Mouse (Mus musculus) liver, adult 2 months (tissue): ENCODE data around the gene Myo5c. TPM values are rescaled to one million over a fixed set of nuclear protein-coding genes. Genes with fewer than 3 reads are reported as not detected.

Experiments used
- DNase-seq: peaks from one replicate; pipeline ENCODE4 v3.0.0-alpha.2; 2011; ENCODE audit warnings: low read depth, low spot score; ENCODE audit errors: extremely low read depth
- H3K27ac ChIP-seq: fragments of 200-500 bp; replicated peaks from 2 replicates; pipeline ENCODE4 v1.5.1; 2012; ENCODE audit warnings: low read depth, mild to moderate bottlenecking, control low read depth, inconsistent platforms, low read length; ENCODE audit not compliant: insufficient read depth
- H3K27me3 ChIP-seq: fragments of 200-500 bp; 2 replicates; pipeline ENCODE4 v1.6.1; 2012; ENCODE audit warnings: mild to moderate bottlenecking, moderate library complexity, low read length, inconsistent platforms; ENCODE audit not compliant: control insufficient read depth, insufficient read depth
- H3K36me3 ChIP-seq: fragments of 200-500 bp; 2 replicates; pipeline ENCODE4 v1.6.1; 2012; ENCODE audit warnings: low read length, inconsistent platforms; ENCODE audit not compliant: control insufficient read depth, insufficient read depth
- H3K4me1 ChIP-seq: fragments of 200-500 bp; 2 replicates; pipeline ENCODE4 v1.6.1; 2011; ENCODE audit warnings: low read length; ENCODE audit not compliant: control insufficient read depth, insufficient read depth
- H3K4me3 ChIP-seq: fragments of 200-500 bp; 2 replicates; pipeline ENCODE4 v1.5.1; 2011; ENCODE audit warnings: low read depth, mild to moderate bottlenecking, control low read depth, low read length, moderate library complexity; ENCODE audit not compliant: insufficient read depth
- H3K79me2 ChIP-seq: fragments of 200-500 bp; 2 replicates; pipeline ENCODE4 v1.6.1; 2012; ENCODE audit warnings: inconsistent platforms, mild to moderate bottlenecking, low read length, moderate library complexity; ENCODE audit not compliant: control insufficient read depth, insufficient read depth
- H3K9ac ChIP-seq: fragments of 200-500 bp; 2 replicates; pipeline ENCODE4 v1.6.1; 2012; ENCODE audit warnings: low read depth, mild to moderate bottlenecking, control low read depth, inconsistent platforms, low read length
- CTCF ChIP-seq: fragments of 200-500 bp; IDR thresholded peaks from 2 replicates; pipeline ENCODE4 v1.5.1; 2011; ENCODE audit warnings: low read depth, low read length, control low read depth
- POLR2A ChIP-seq: fragments of 200-500 bp; IDR thresholded peaks from 2 replicates; pipeline ENCODE4 v1.6.1; 2011; ENCODE audit warnings: low read length, control low read depth; ENCODE audit not compliant: insufficient read depth; ENCODE audit errors: extremely low read depth
- WGBS: fragments of 180-500 bp; shearing (Covaris S2); methylation state at CpG from one replicate; pipeline ENCODE4 v1.1.7; 2018; 5-methylcytosine and 5-hydroxymethylcytosine counted together
- polyA plus RNA-seq: library from polyadenylated mRNA; depleted of rRNA; stranded (reverse); fragments of >200 nt; gene quantifications from 2 replicates; pipeline ENCODE4 v1.2.3, GENCODE M21; 2012
- total RNA-seq: library from RNA; depleted of rRNA; stranded (reverse); fragments of >200 nt; gene quantifications from 2 replicates; pipeline ENCODE4 v1.2.3, GENCODE M21; 2014

Gene Myo5c
- total and polyA plus RNA-seq, 2 experiments: 0.12 to 0.18 TPM

- Histone ChIP-seq H3K27ac (no peak overlapping the region), H3K9ac (no peak overlapping the region), H3K4me3 (no peak overlapping the region), H3K4me1 (no peaks in the 10 kb centered on the region), H3K27me3 (no peaks in the 10 kb centered on the region), H3K79me2 (no peaks in the 10 kb centered on the region), H3K36me3 (no peaks in the 10 kb centered on the region)
- TF ChIP-seq POLR2A (no peak), CTCF (no peak)
- DNase-seq: no peak
- 69% methylated on average over 13 of the region's 13 CpGs for WGBS
These were observed 22.6 kb downstream of the Myo5c start for GRCm38 (mm10) chr9:75254196-75254955.

GRCm38 (mm10) chr9:75255820-75256545 is 24.2 kb downstream of the Myo5c start:
- H3K36me3 ChIP-seq: no peaks in the 10 kb centered on the region
- no peak overlapping the region for H3K9ac ChIP-seq
- H3K4me3 ChIP-seq: no peak overlapping the region
- H3K27ac ChIP-seq: no peak overlapping the region
- H3K27me3 ChIP-seq: no peaks in the 10 kb centered on the region
- TF ChIP-seq CTCF (no peak), POLR2A (no peak)
- no peak for DNase-seq
- H3K79me2 ChIP-seq: no peaks in the 10 kb centered on the region
- WGBS: 88% methylated on average over 14 of the region's 14 CpGs
- no peaks in the 10 kb centered on the region for H3K4me1 ChIP-seq

GRCm38 (mm10) chr9:75258792-75259191 is 27.0 kb downstream of the Myo5c start:
- Histone ChIP-seq H3K79me2 (no peaks in the 10 kb centered on the region), H3K27me3 (no peaks in the 10 kb centered on the region), H3K4me3 (no peak overlapping the region), H3K9ac (no peak overlapping the region), H3K4me1 (no peaks in the 10 kb centered on the region), H3K27ac (no peak overlapping the region), H3K36me3 (no peaks in the 10 kb centered on the region)
- no peak for DNase-seq
- TF ChIP-seq POLR2A (no peak), CTCF (no peak)
- 76% methylated on average over 4 of the region's 4 CpGs for WGBS

- DNase-seq: no peak
- peak; percentile 23; the same call in 1 of the 2 replicates for TF ChIP-seq CTCF
- TF ChIP-seq POLR2A: no peak
- H3K9ac ChIP-seq: no peak overlapping the region
- H3K27me3 ChIP-seq: no peaks in the 10 kb centered on the region
- no peak overlapping the region for H3K4me3 ChIP-seq
- H3K4me1 ChIP-seq: no peaks in the 10 kb centered on the region
- no peaks in the 10 kb centered on the region for H3K36me3 ChIP-seq
- 92% methylated on average over 4 of the region's 4 CpGs for WGBS
- no peaks in the 10 kb centered on the region for H3K79me2 ChIP-seq
- H3K27ac ChIP-seq: no peak overlapping the region
These were observed 27.8 kb downstream of the Myo5c start for GRCm38 (mm10) chr9:75259656-75260055.

GRCm38 (mm10) chr9:75261332-75261872 is 29.6 kb downstream of the Myo5c start:
- no peaks in the 10 kb centered on the region for H3K36me3 ChIP-seq
- no peak for TF ChIP-seq POLR2A
- TF ChIP-seq CTCF: no peak
- 62% methylated on average over 8 of the region's 8 CpGs for WGBS
- H3K4me3 ChIP-seq: no peak overlapping the region
- H3K9ac ChIP-seq: no peak overlapping the region
- no peak for DNase-seq
- no peaks in the 10 kb centered on the region for H3K4me1 ChIP-seq
- H3K79me2 ChIP-seq: no peaks in the 10 kb centered on the region
- H3K27me3 ChIP-seq: no peaks in the 10 kb centered on the region
- H3K27ac ChIP-seq: no peak overlapping the region
